Mouse (Mus musculus) embryonic stem cell, embryonic (primary cell): ENCODE measurements around the gene Frs2.
"Not testable (repeated sequence)": the region's sequence is repeated elsewhere in the genome, so short reads cannot be mapped to it uniquely, and the experiment has no call there.

Experiments
- CTCF ChIA-PET, 4 experiments: fragments of 300-600 bp in 2 of 4; fragments of 350-600 bp in 2 of 4; sonication (Branson Sonifier 250); formaldehyde crosslinking; loops; one replicate each; lab custom pipeline; 2022; ENCODE audit warnings: inconsistent platforms in 2 of 4; lab: Charles Lee
- POLR2A ChIA-PET, 4 experiments: fragments of 300-600 bp in 2 of 4; fragments of 350-600 bp in 2 of 4; sonication (Branson Sonifier 250); formaldehyde crosslinking; loops; one replicate each; lab custom pipeline; 2022; ENCODE audit warnings: antibody characterized with exemption in 4 of 4, inconsistent platforms in 1 of 4; lab: Charles Lee

The Frs2 gene

GRCm38 (mm10) chr10:117151241-117151640, 2.9 kb upstream of the Frs2 start:
- ChIA-PET POLR2A (interaction anchor here in 3 of 4 experiments (0.6 to 3.3 kb wide), 10 partner anchors 9 to 260 kb away, joined by 3 to 15 read pairs (median 4); partner anchors contain the start of gene Yeats4 (in 1 of the 3)), CTCF (no interaction called here)

- ChIA-PET CTCF (interaction anchor here in 1 of 4 experiments (0.6 kb wide), 1 partner anchor 306 kb away, joined by 4 read pairs; no protein-coding TSS in a partner anchor), POLR2A (interaction anchor here in 3 of 4 experiments (0.6 to 3.3 kb wide), 11 partner anchors 9 to 671 kb away, joined by 3 to 26 read pairs (median 5); partner anchors contain the start of genes Cct2 (in 1 of the 3) and Yeats4 (in 1 of the 3))
These were observed 2.4 kb upstream of the Frs2 start for GRCm38 (mm10) chr10:117150764-117151163.

- ChIA-PET POLR2A (interaction anchor here (0.5 to 3.1 kb wide), 18 partner anchors 11 to 672 kb away, joined by 3 to 26 read pairs (median 5); partner anchors contain the start of gene Cct2 (in 2 of the 4)), CTCF (interaction anchor here in 3 of 4 experiments (0.5 to 0.7 kb wide), 5 partner anchors 16 to 1041 kb away, joined by 3 to 5 read pairs (median 4); no protein-coding TSS in a partner anchor)
These were observed 1.7 kb upstream of the Frs2 start for GRCm38 (mm10) chr10:117149942-117150617.

- CTCF ChIA-PET, result interaction anchor here in 3 of 4 experiments (0.5 to 0.7 kb wide), 4 partner anchors 15 to 916 kb away, joined by 3 to 9 read pairs (median 4); no protein-coding TSS in a partner anchor
- POLR2A ChIA-PET, result interaction anchor here in 3 of 4 experiments (0.9 to 3.1 kb wide), 15 partner anchors 10 to 104 kb away, joined by 3 to 26 read pairs (median 6); partner anchors contain the start of genes Cct2 (in 2 of the 3) and Yeats4 (in 1 of the 3)
These were observed 907 bp upstream of the Frs2 start for GRCm38 (mm10) chr10:117149241-117149640.

- POLR2A ChIA-PET, result interaction anchor here (0.6 to 3.1 kb wide), 49 partner anchors 10 to 806 kb away, joined by 3 to 26 read pairs (median 3); partner anchors contain the start of genes Cct2 (in 2 of the 4) and Yeats4 (in 2 of the 4)
- CTCF ChIA-PET, result interaction anchor here in 1 of 4 experiments (0.7 to 1.0 kb wide), 2 partner anchors 13 to 18 kb away, joined by 3 to 4 read pairs; no protein-coding TSS in a partner anchor
These were observed 622 bp downstream of the Frs2 start for GRCm38 (mm10) chr10:117147463-117148360.

- POLR2A ChIA-PET, result interaction anchor here in 3 of 4 experiments (0.5 to 2.6 kb wide), 10 partner anchors 8 to 83 kb away, joined by 3 to 19 read pairs (median 4); partner anchors contain the start of gene Cct2 (in 1 of the 3)
- CTCF ChIA-PET, result no interaction called here
These were observed 1.9 kb downstream of the Frs2 start for GRCm38 (mm10) chr10:117146421-117146820.

GRCm38 (mm10) chr10:117145546-117146265, 2.6 kb downstream of the Frs2 start:
- POLR2A ChIA-PET, result interaction anchor here in 3 of 4 experiments (0.5 to 2.6 kb wide), 21 partner anchors 10 to 726 kb away, joined by 3 to 19 read pairs (median 4); partner anchors contain the start of genes Cct2 (in 2 of the 3) and Yeats4 (in 1 of the 3)
- CTCF ChIA-PET, result interaction anchor here in 1 of 4 experiments (1.9 kb wide), 1 partner anchor 21 kb away, joined by 5 read pairs; no protein-coding TSS in a partner anchor

- ChIA-PET POLR2A (interaction anchor here in 3 of 4 experiments (0.6 to 2.6 kb wide), 27 partner anchors 9 to 519 kb away, joined by 3 to 19 read pairs (median 4); partner anchors contain the start of genes Cct2 (in 2 of the 3) and Yeats4 (in 1 of the 3)), CTCF (interaction anchor here (0.6 to 1.9 kb wide), 7 partner anchors 22 to 93 kb away, joined by 3 to 6 read pairs (median 4); no protein-coding TSS in a partner anchor)
These were observed 3.7 kb downstream of the Frs2 start for GRCm38 (mm10) chr10:117144628-117145027.

- CTCF ChIA-PET, result interaction anchor here (0.6 to 1.9 kb wide), 13 partner anchors 11 to 566 kb away, joined by 3 to 6 read pairs (median 3); no protein-coding TSS in a partner anchor
- POLR2A ChIA-PET, result interaction anchor here in 3 of 4 experiments (0.6 to 2.6 kb wide), 24 partner anchors 8 to 520 kb away, joined by 3 to 19 read pairs (median 4); partner anchors contain the start of genes Cct2 (in 2 of the 3) and Yeats4 (in 1 of the 3)
These were observed 4.3 kb downstream of the Frs2 start for GRCm38 (mm10) chr10:117144071-117144470.

GRCm38 (mm10) chr10:117143311-117143710, 5.0 kb downstream of the Frs2 start:
- CTCF ChIA-PET, result interaction anchor here in 3 of 4 experiments (0.7 to 1.8 kb wide), 7 partner anchors 12 to 566 kb away, joined by 3 to 6 read pairs (median 3); no protein-coding TSS in a partner anchor

GRCm38 (mm10) chr10:117141939-117142552, 6.3 kb downstream of the Frs2 start:
- POLR2A ChIA-PET, result interaction anchor here in 3 of 4 experiments (0.5 to 1.9 kb wide), 7 partner anchors 10 to 671 kb away, joined by 3 to 8 read pairs (median 4); no protein-coding TSS in a partner anchor
- CTCF ChIA-PET, result interaction anchor here in 3 of 4 experiments (0.8 to 1.8 kb wide), 5 partner anchors 30 to 68 kb away, joined by 3 to 6 read pairs (median 3); no protein-coding TSS in a partner anchor

More at GRCm38 (mm10) chr10:117143311-117143710, 5.0 kb downstream of the Frs2 start:
- POLR2A ChIA-PET, result interaction anchor here in 3 of 4 experiments (0.7 to 2.5 kb wide), 7 partner anchors 18 to 80 kb away, joined by 3 to 16 read pairs (median 4); partner anchors contain the start of gene Cct2 (in 1 of the 3)

- CTCF ChIA-PET, result not testable (repeated sequence)
- POLR2A ChIA-PET, result interaction anchor here in 2 of 4 experiments (0.7 to 1.5 kb wide), 9 partner anchors 11 to 93 kb away, joined by 3 to 4 read pairs (median 4); partner anchors contain the start of genes Yeats4 (in 2 of the 2) and Frs2 (in 1 of the 2)
These were observed 16.8 kb downstream of the Frs2 start for GRCm38 (mm10) chr10:117131506-117131905.

GRCm38 (mm10) chr10:117130037-117130436, 18.3 kb downstream of the Frs2 start:
- CTCF ChIA-PET, result interaction anchor here in 1 of 4 experiments (0.7 to 0.8 kb wide), 2 partner anchors 222 to 1714 kb away, joined by 4 read pairs; no protein-coding TSS in a partner anchor
- POLR2A ChIA-PET, result interaction anchor here in 2 of 4 experiments (0.6 to 2.5 kb wide), 9 partner anchors 10 to 67 kb away, joined by 3 to 7 read pairs (median 5); partner anchors contain the start of gene Cct2 (in 1 of the 2)

GRCm38 (mm10) chr10:117128693-117129092, 19.6 kb downstream of the Frs2 start:
- CTCF ChIA-PET, result interaction anchor here in 3 of 4 experiments (0.9 to 1.0 kb wide), 3 partner anchors 37 to 63 kb away, joined by 3 read pairs; no protein-coding TSS in a partner anchor
- POLR2A ChIA-PET, result interaction anchor here in 3 of 4 experiments (0.6 to 2.5 kb wide), 12 partner anchors 8 to 96 kb away, joined by 3 to 7 read pairs (median 4); partner anchors contain the start of genes Cct2 (in 1 of the 3), Frs2 (in 1 of the 3) and Yeats4 (in 1 of the 3)

- ChIA-PET POLR2A (interaction anchor here in 3 of 4 experiments (0.9 to 2.5 kb wide), 7 partner anchors 21 to 83 kb away, joined by 3 to 7 read pairs (median 3); partner anchors contain the start of genes Cct2 (in 1 of the 3) and Frs2 (in 1 of the 3)), CTCF (no interaction called here)
These were observed 20.9 kb downstream of the Frs2 start for GRCm38 (mm10) chr10:117127480-117127879.
